Mouse (Mus musculus) B cell, adult 62 days (primary cell): ENCODE results near the gene Olfr684. TPM values are rescaled to one million over a fixed set of nuclear protein-coding genes. Genes with fewer than 3 reads are reported as not detected.

Experiments
- total RNA-seq: library from RNA; stranded (reverse); gene quantifications from 4 replicates; pipeline ENCODE4 v1.2.4, GENCODE M21; 2023

Gene Olfr684
- total RNA-seq = not detected in 4 replicates

GRCm38 (mm10) chr7:105163553-105163952, at the start of gene Olfr684:
TSS of gene Olfr684 (minus strand) at chr7:105163653.

GRCm38 (mm10) chr7:105207385-105207784, 43.9 kb upstream of the Olfr684 start, which contains the start of gene Olfr686:
TSS of gene Olfr686 (minus strand) at chr7:105207485.

GRCm38 (mm10) chr7:105185912-105186311, 22.5 kb upstream of the Olfr684 start, which contains the start of gene Olfr685:
TSS of gene Olfr685 (minus strand) at chr7:105186012.

GRCm38 (mm10) chr7:105146912-105147311, 16.5 kb downstream of the Olfr684 start, which contains the start of gene Olfr683:
TSS of gene Olfr683 (minus strand) at chr7:105147012.

GRCm38 (mm10) chr7:105116536-105116935, 46.9 kb downstream of the Olfr684 start, which contains the start of gene Olfr681:
TSS of gene Olfr681 (plus strand) at chr7:105116836.

Other genes starting within 250 kb of the Olfr684 start
- not detected in 4 replicates for gene Olfr667, start 242.2 kb downstream of the Olfr684 start, total RNA-seq
- not detected in 4 replicates for gene Olfr668, start 235.6 kb downstream of the Olfr684 start, total RNA-seq
- not detected in 4 replicates for gene Olfr669, start 229.4 kb downstream of the Olfr684 start, total RNA-seq
- not detected in 4 replicates for gene Olfr670, start 201.0 kb downstream of the Olfr684 start, total RNA-seq
- gene Olfr671, start 184.5 kb downstream of the Olfr684 start, total RNA-seq = not detected in 4 replicates
- not detected in 4 replicates for gene Olfr672, start 161.6 kb downstream of the Olfr684 start, total RNA-seq
- not detected in 4 replicates for gene Olfr675, start 135.2 kb downstream of the Olfr684 start, total RNA-seq
- gene Olfr676, start 131.0 kb downstream of the Olfr684 start, total RNA-seq = not detected in 4 replicates
- not detected in 4 replicates for gene Olfr677, start 112.3 kb downstream of the Olfr684 start, total RNA-seq
- gene Olfr678, start 99.2 kb downstream of the Olfr684 start, total RNA-seq = not detected in 4 replicates
- not detected in 4 replicates for gene Olfr679, start 82.4 kb downstream of the Olfr684 start, total RNA-seq
- not detected in 4 replicates for gene Olfr680-ps1, start 70.8 kb downstream of the Olfr684 start, total RNA-seq
- not detected in 4 replicates for gene Olfr681, start 46.8 kb downstream of the Olfr684 start, total RNA-seq
- not detected in 4 replicates for gene Olfr683, start 16.6 kb downstream of the Olfr684 start, total RNA-seq
- gene Olfr685, start 22.4 kb upstream of the Olfr684 start, total RNA-seq = not detected in 4 replicates
- gene Olfr686, start 43.8 kb upstream of the Olfr684 start, total RNA-seq = not detected in 4 replicates
- not detected in 4 replicates for gene Olfr688, start 124.4 kb upstream of the Olfr684 start, total RNA-seq
- gene Olfr689, start 147.5 kb upstream of the Olfr684 start, total RNA-seq = not detected in 4 replicates
- not detected in 4 replicates for gene Olfr690, start 170.5 kb upstream of the Olfr684 start, total RNA-seq
- not detected in 4 replicates for gene Olfr691, start 178.6 kb upstream of the Olfr684 start, total RNA-seq
- gene Olfr692, start 204.6 kb upstream of the Olfr684 start, total RNA-seq = not detected in 4 replicates
- gene Gm5901, start 211.4 kb upstream of the Olfr684 start, total RNA-seq = not detected in 4 replicates
- 41.6 to 49.6 TPM (median 42.6 TPM) in 4 replicates for gene Fam160a2, start 236.4 kb upstream of the Olfr684 start, total RNA-seq
- gene Cnga4, start 240.9 kb upstream of the Olfr684 start, total RNA-seq = not detected in 4 replicates